Mouse (Mus musculus): ENCODE data around the gene Bnc2.

Bnc2 gene

GRCm38 (mm10) chr4:84632832-84633789, 42.0 kb downstream of the Bnc2 start:
- in situ Hi-C loops (cut with MboI, MseI): no loop called here

GRCm38 (mm10) chr4:84627616-84628015, 47.5 kb downstream of the Bnc2 start:
- in situ Hi-C loops (cut with MboI, MseI): no loop called here

GRCm38 (mm10) chr4:84623312-84623711, 51.8 kb downstream of the Bnc2 start:
- in situ Hi-C loops (cut with MboI, MseI): no loop called here

GRCm38 (mm10) chr4:84621785-84622184, 53.3 kb downstream of the Bnc2 start:
- in situ Hi-C loops (cut with MboI, MseI): no loop called here

- in situ Hi-C loops (cut with MboI, MseI): no loop called here
Measured at GRCm38 (mm10) chr4:84609861-84610260, 65.2 kb downstream of the Bnc2 start.

GRCm38 (mm10) chr4:84604461-84604860, 70.6 kb downstream of the Bnc2 start:
- in situ Hi-C loops (cut with MboI, MseI): no loop called here

- in situ Hi-C loops (cut with MboI, MseI): no loop called here
Measured at GRCm38 (mm10) chr4:84580260-84580952, 94.7 kb downstream of the Bnc2 start.

GRCm38 (mm10) chr4:84578296-84578695, 96.8 kb downstream of the Bnc2 start:
- in situ Hi-C loops (cut with MboI, MseI): no loop called here

GRCm38 (mm10) chr4:84566123-84566522, 109.0 kb downstream of the Bnc2 start:
- in situ Hi-C loops (cut with MboI, MseI): no loop called here

- in situ Hi-C loops (cut with MboI, MseI): loop anchor here (10.0 kb wide), 1 partner anchor 751 kb away; no protein-coding TSS in a partner anchor
Measured at GRCm38 (mm10) chr4:84545204-84545871, 129.7 kb downstream of the Bnc2 start.

- in situ Hi-C loops (cut with MboI, MseI): loop anchor here (10.0 kb wide), 1 partner anchor 750 kb away; no protein-coding TSS in a partner anchor
Measured at GRCm38 (mm10) chr4:84544646-84545045, 130.4 kb downstream of the Bnc2 start.

GRCm38 (mm10) chr4:84540531-84540930, 134.5 kb downstream of the Bnc2 start:
- in situ Hi-C loops (cut with MboI, MseI): loop anchor here (10.0 kb wide), 1 partner anchor 746 kb away; no protein-coding TSS in a partner anchor

GRCm38 (mm10) chr4:84539396-84539795, 135.7 kb downstream of the Bnc2 start:
- in situ Hi-C loops (cut with MboI, MseI): no loop called here

GRCm38 (mm10) chr4:84528886-84529789, 145.9 kb downstream of the Bnc2 start:
- in situ Hi-C loops (cut with MboI, MseI): no loop called here

GRCm38 (mm10) chr4:84528358-84528757, 146.7 kb downstream of the Bnc2 start:
- in situ Hi-C loops (cut with MboI, MseI): no loop called here

- in situ Hi-C loops (cut with MboI, MseI): no loop called here
Measured at GRCm38 (mm10) chr4:84527066-84527933, 147.8 kb downstream of the Bnc2 start.

GRCm38 (mm10) chr4:84523651-84524221, 151.3 kb downstream of the Bnc2 start:
- in situ Hi-C loops (cut with MboI, MseI): no loop called here

GRCm38 (mm10) chr4:84523211-84523610, 151.9 kb downstream of the Bnc2 start:
- in situ Hi-C loops (cut with MboI, MseI): no loop called here

GRCm38 (mm10) chr4:84521562-84521961, 153.5 kb downstream of the Bnc2 start:
- in situ Hi-C loops (cut with MboI, MseI): no loop called here

GRCm38 (mm10) chr4:84510466-84510865, 164.6 kb downstream of the Bnc2 start:
- in situ Hi-C loops (cut with MboI, MseI): no loop called here
